Mouse (Mus musculus): ENCODE results near the gene Pdcd6ip. TPM values are rescaled to one million over a fixed set of nuclear protein-coding genes. Genes with fewer than 3 reads are reported as not detected.
A peak's percentile ranks its signal among the peaks of the same experiment; 100 is the strongest.
"Not testable (repeated sequence)": the region's sequence is repeated elsewhere in the genome, so short reads cannot be mapped to it uniquely, and the experiment has no call there.

Gene Pdcd6ip
- total and polyA plus RNA-seq, 3 experiments: 89.7 to 224 (median 211) TPM

DNA sequence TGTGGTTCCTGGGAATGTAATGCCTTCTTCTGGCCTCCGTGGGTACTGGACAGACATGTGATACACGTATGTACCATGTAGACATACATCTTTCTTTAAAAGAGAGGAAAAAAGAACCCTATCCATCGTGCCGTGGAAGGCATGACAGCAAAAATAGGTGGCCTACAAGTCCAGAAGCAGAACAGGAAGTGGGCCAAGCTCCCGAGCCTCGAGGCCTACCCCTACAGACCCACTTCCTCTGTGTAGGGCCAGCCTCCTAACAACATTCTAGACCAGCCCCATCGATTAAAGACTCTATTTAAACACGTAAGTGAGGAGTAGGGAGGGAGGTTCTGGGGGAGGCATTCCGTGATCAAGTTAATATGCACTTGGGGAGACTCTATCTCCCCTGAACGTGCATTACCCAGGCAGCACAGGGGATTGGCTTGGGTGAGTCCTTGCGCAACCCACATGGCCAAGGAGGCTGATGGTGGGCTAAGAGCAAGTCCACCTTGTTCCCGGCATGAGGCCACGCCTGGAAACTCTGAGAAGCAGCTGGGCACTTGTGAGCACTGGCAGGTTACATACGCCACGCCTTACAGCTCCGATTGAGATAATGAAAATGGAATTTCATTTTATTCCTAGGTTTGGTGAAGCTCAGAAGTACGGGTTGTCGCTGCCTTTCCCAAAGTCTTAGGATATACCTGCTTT lies 19.1 kb upstream of the Pdcd6ip start:
- ATAC-seq (ENCODE audit: extremely low read depth, insufficient number of reproducible peaks, low FRiP score, poor library complexity, severe bottlenecking): no peak

DNA sequence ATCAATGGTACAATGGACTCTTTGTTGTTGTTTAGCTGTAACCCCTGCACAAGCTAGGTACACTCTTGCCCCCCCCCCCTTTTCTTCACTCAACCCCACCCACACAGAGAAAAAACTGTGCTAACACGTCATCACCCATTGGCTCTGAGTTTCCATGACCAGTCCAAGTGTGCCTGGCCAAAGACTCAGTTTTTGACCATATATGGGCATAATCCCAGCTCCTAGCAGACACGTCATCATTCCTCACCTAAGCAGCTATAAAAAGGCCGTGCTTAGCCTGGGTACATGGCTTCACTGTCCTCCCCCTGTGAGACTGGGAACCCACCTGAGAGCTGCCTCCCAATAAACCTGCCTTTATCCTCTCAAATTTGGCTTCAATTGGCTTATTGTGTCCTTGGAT lies 18.1 kb upstream of the Pdcd6ip start:
- H3K9me3 ChIP-seq (replicated peaks): no peaks in the 10 kb centered on the region
- ATAC-seq (ENCODE audit: extremely low read depth, insufficient number of reproducible peaks, low FRiP score, poor library complexity, severe bottlenecking) (no peak), DNase-seq (ENCODE audit: low spot score) (no peak)
- H3K4me3 ChIP-seq (ENCODE audit: low read depth, low read length): no peak overlapping the region
- H3K36me3 ChIP-seq (replicated peaks): no peaks in the 10 kb centered on the region
- peaks cover 4% of the 10 kb centered on the region for H3K4me1 ChIP-seq (ENCODE audit: insufficient read depth, low read depth, low read length)
- TF ChIP-seq GATA2 (IDR thresholded peaks at IDR 0.05; ENCODE audit: borderline replicate concordance, low read depth, low read length): no peak
- no peak for TF ChIP-seq POLR2AphosphoS5 (IDR thresholded peaks at IDR 0.05; ENCODE audit: insufficient replicate concordance, low read depth, low read length)
- TF ChIP-seq CTCF (IDR thresholded peaks at IDR 0.05; ENCODE audit: low read depth, low read length): no peak
- H3K27me3 ChIP-seq (ENCODE audit: insufficient read depth, low read length): peaks cover 2% of the 10 kb centered on the region; the same call in 1 of the 2 replicates

More for the DNA sequence above, 19.1 kb upstream of the Pdcd6ip start:
- Histone ChIP-seq H3K4me1 (ENCODE audit: insufficient read depth, low read depth, low read length) (peaks cover 4% of the 10 kb centered on the region), H3K36me3 (replicated peaks) (no peaks in the 10 kb centered on the region), H3K27me3 (ENCODE audit: insufficient read depth, low read length) (peaks cover 10% of the 10 kb centered on the region), H3K9me3 (replicated peaks) (no peaks in the 10 kb centered on the region), H3K4me3 (ENCODE audit: low read depth, low read length) (no peak overlapping the region)
- TF ChIP-seq TAL1 (conservative IDR thresholded peaks at IDR 0.05; ENCODE audit: low read depth, low read length): no peak
- TF ChIP-seq CTCF (IDR thresholded peaks at IDR 0.05; ENCODE audit: low read depth, low read length): no peak
- no peak for TF ChIP-seq GATA1 (IDR thresholded peaks at IDR 0.05; ENCODE audit: borderline replicate concordance, low read length)
- TF ChIP-seq POLR2AphosphoS5 (IDR thresholded peaks at IDR 0.05; ENCODE audit: insufficient replicate concordance, low read depth, low read length): no peak
- DNase-seq (ENCODE audit: low spot score): no peak

DNA sequence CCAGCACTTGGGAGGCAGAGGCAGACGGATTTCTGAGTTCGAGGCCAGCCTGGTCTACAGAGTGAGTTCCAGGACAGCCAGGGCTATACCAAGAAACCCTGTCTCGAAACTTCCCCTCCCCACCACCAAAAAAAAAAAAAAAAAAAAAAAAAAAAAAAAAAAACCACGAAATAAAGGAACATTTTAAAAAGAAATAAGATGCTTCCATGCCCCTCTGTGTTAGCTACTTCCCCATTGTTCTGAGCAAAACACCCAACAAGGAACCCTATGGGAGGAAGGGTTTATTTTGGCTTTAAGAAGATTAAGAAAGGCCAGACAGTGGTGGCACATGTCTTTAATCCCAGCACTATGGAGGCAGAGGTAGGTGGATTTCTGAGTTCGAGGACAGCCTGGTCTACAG lies 17.6 kb upstream of the Pdcd6ip start:
- H3K4me3 ChIP-seq (ENCODE audit: low read depth, low read length); H3K4me1 ChIP-seq (ENCODE audit: insufficient read depth, low read depth, low read length); ATAC-seq (ENCODE audit: extremely low read depth, insufficient number of reproducible peaks, low FRiP score, poor library complexity, severe bottlenecking); DNase-seq (ENCODE audit: low spot score); H3K36me3 ChIP-seq (replicated peaks); H3K9me3 ChIP-seq (replicated peaks); H3K27me3 ChIP-seq (ENCODE audit: insufficient read depth, low read length): not testable (repeated sequence)

DNA sequence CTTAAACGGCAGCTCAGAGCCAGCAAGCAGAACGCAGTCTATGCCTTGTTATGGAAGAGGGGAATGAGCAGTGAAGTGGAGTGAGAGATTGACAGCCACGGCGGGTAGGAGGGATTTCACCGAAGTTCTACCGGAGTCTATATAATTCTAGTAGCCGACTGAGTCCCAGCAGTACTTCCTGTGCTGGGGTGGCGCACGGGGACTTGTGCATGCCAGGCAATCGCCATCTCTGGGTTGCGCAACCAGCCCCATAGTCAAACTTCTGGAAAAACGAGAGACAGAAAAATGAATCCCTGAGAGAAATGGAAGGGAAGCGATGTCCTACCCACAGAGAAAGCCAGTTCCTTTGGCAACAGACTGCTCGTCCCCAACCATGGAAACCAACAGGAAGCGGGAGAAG lies 16.6 kb upstream of the Pdcd6ip start:
- no peaks in the 10 kb centered on the region for H3K9me3 ChIP-seq (replicated peaks)
- H3K36me3 ChIP-seq (replicated peaks): no peaks in the 10 kb centered on the region
- peaks cover 2% of the 10 kb centered on the region; the same call in 1 of the 2 replicates for H3K27me3 ChIP-seq (ENCODE audit: insufficient read depth, low read length)
- H3K4me1 ChIP-seq (ENCODE audit: insufficient read depth, low read depth, low read length): peaks cover 4% of the 10 kb centered on the region
- no peak for DNase-seq (ENCODE audit: low spot score)
- ATAC-seq (ENCODE audit: extremely low read depth, insufficient number of reproducible peaks, low FRiP score, poor library complexity, severe bottlenecking): no peak
- no peak overlapping the region for H3K4me3 ChIP-seq (ENCODE audit: low read depth, low read length)
- no peak for TF ChIP-seq POLR2AphosphoS5 (IDR thresholded peaks at IDR 0.05; ENCODE audit: insufficient replicate concordance, low read depth, low read length)
- no peak for TF ChIP-seq GATA2 (IDR thresholded peaks at IDR 0.05; ENCODE audit: borderline replicate concordance, low read depth, low read length)
- no peak for TF ChIP-seq GATA1 (IDR thresholded peaks at IDR 0.05; ENCODE audit: borderline replicate concordance, low read length)
- TF ChIP-seq CTCF (IDR thresholded peaks at IDR 0.05; ENCODE audit: low read depth, low read length): no peak
- no peak for TF ChIP-seq TAL1 (conservative IDR thresholded peaks at IDR 0.05; ENCODE audit: low read depth, low read length)

DNA sequence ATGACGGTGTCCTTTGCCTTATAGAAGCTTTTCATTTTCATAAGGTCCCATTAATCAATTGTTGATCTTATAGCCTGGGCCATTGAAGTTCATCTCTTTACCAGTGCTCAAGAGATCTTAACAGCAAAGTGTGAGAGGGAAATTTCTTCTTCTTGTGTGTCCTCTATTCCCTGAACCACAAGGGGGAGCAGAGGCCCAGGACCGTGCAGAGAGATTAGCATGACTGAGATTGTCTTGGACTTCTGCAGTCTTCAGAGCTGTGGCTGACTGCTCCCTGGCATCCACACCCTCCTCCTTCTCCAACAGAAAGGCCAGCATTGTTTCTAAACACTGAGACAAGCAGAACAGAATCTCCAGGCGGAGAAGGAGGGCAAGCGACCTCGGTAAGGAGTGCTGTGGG lies 11.0 kb upstream of the Pdcd6ip start:
- H3K4me1 ChIP-seq (ENCODE audit: insufficient read depth, low read depth, low read length): no peaks in the 10 kb centered on the region
- ATAC-seq (ENCODE audit: extremely low read depth, insufficient number of reproducible peaks, low FRiP score, poor library complexity, severe bottlenecking) (peak; percentile 22; the same call in 1 of the 2 replicates), DNase-seq (ENCODE audit: low spot score) (no peak)
- peaks cover 21% of the 10 kb centered on the region for H3K27me3 ChIP-seq (ENCODE audit: insufficient read depth, low read length)
- TF ChIP-seq GATA2 (IDR thresholded peaks at IDR 0.05; ENCODE audit: borderline replicate concordance, low read depth, low read length) (no peak), TAL1 (conservative IDR thresholded peaks at IDR 0.05; ENCODE audit: low read depth, low read length) (no peak), POLR2AphosphoS5 (IDR thresholded peaks at IDR 0.05; ENCODE audit: insufficient replicate concordance, low read depth, low read length) (no peak), CTCF (IDR thresholded peaks at IDR 0.05; ENCODE audit: low read depth, low read length) (no peak), GATA1 (IDR thresholded peaks at IDR 0.05; ENCODE audit: borderline replicate concordance, low read length) (no peak)
- H3K36me3 ChIP-seq (replicated peaks): no peaks in the 10 kb centered on the region
- no peak overlapping the region for H3K4me3 ChIP-seq (ENCODE audit: low read depth, low read length)
- no peaks in the 10 kb centered on the region for H3K9me3 ChIP-seq (replicated peaks)

DNA sequence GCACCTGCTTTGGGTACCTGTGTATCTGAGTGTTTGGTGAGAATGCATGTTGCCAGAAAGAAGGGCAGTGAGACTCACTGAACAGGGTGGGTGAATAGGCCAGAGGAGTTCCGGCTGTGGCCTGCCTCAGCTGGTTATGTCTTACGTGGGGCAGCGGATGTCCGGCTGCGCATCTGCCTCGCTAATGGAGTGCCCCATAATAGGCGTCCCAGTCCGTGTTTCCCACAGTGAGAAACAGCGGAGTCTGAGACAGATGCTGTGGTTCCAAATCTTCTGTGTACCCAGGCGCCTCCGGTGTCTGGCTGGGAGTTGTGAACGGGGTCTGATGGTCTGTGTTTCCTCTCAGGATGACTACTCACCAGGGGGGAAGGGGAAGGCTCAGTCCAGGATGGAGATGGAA lies 2.8 kb upstream of the Pdcd6ip start:
- Histone ChIP-seq H3K36me3 (replicated peaks) (peaks cover 7% of the 10 kb centered on the region), H3K4me3 (ENCODE audit: low read depth, low read length) (no peak overlapping the region), H3K9me3 (replicated peaks) (no peaks in the 10 kb centered on the region), H3K4me1 (ENCODE audit: insufficient read depth, low read depth, low read length) (peaks cover 13% of the 10 kb centered on the region), H3K27me3 (ENCODE audit: insufficient read depth, low read length) (peaks cover 34% of the 10 kb centered on the region)
- no peak for ATAC-seq (ENCODE audit: extremely low read depth, insufficient number of reproducible peaks, low FRiP score, poor library complexity, severe bottlenecking)
- TF ChIP-seq TAL1 (conservative IDR thresholded peaks at IDR 0.05; ENCODE audit: low read depth, low read length): no peak
- TF ChIP-seq GATA2 (IDR thresholded peaks at IDR 0.05; ENCODE audit: borderline replicate concordance, low read depth, low read length): no peak
- TF ChIP-seq CTCF (IDR thresholded peaks at IDR 0.05; ENCODE audit: low read depth, low read length): no peak
- TF ChIP-seq GATA1 (IDR thresholded peaks at IDR 0.05; ENCODE audit: borderline replicate concordance, low read length): no peak
- no peak for DNase-seq (ENCODE audit: low spot score)
